Mouse (Mus musculus) liver, postnatal 0 days (tissue): ENCODE data around the gene Efcab12.

Experiments
- CTCF ChIP-seq: sonication (generic); IDR thresholded peaks from 2 replicates; pipeline ENCODE4 v1.5.1; 2016; ENCODE audit warnings: antibody characterized with exemption, low read depth
- EP300 ChIP-seq: IDR thresholded peaks from 2 replicates; pipeline ENCODE4 v1.6.1; 2016; ENCODE audit warnings: antibody characterized with exemption, low read depth, mild to moderate bottlenecking

DNA sequence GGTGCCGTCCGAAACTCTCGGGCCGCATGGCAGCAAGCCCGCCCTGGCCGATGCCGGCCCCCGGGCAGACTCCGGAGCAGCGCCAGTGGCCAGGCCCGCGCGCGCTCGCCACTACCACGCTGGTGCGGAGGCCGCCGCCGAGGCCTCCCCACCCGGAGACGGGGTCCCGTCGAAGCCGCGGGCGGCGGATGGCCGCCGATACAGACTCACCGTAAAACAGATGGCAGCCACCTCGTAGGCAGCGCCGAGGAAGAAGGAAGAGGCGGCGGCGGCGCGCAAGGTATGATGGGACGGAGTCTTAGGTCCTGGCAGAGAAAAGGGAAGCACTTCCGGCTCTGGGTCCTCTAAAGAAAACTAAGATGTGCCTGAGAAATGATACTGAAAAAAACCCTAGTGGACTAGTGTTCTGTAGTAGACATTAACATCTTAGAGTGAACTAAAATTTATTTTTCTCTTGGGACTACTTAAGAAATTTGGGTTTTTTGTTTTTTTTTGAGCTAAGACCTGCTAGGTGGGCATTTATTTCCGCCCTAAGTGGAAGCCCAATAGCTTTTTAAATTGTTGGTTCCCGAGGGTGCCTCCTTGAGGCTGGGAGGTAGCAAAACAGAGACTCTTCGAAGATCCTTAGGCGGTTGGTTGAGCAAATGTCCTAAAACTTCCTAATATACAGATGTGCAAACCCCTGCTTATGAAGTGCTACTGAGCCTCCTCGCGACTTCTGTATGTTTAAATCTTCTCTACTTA, 29.6 kb downstream of the Efcab12 start, which contains the start of gene Rpl32:
- TF ChIP-seq CTCF (peak; percentile 66), EP300 (peak; percentile 98)
